Mouse (Mus musculus) MEL (cell line): ENCODE results near the gene Grik4.

ENCODE experiments used
- CHD2 ChIP-seq: IDR thresholded peaks from 2 replicates; pipeline ENCODE4 v1.6.1; 2011; ENCODE audit warnings: low read length, improper control_type of control experiment
- CTCF ChIP-seq, 3 experiments: IDR thresholded peaks in 2 of 3; conservative IDR thresholded peaks in 1 of 3; 2 replicates each; pipeline ENCODE4 v1.5.1; 2011 to 2012; ENCODE audit warnings: low read length in 3 of 3, low read depth in 2 of 3, mild to moderate bottlenecking in 2 of 3, improper control_type of control experiment in 1 of 3, inconsistent platforms in 1 of 3, mixed read lengths in 1 of 3, moderate library complexity in 1 of 3; ENCODE audit not compliant: control insufficient read depth in 1 of 3, insufficient read depth in 1 of 3, poor library complexity in 1 of 3, severe bottlenecking in 1 of 3
- ELF1 ChIP-seq: IDR thresholded peaks from 2 replicates; pipeline ENCODE4 v1.6.1; 2014; ENCODE audit warnings: low read depth, mild to moderate bottlenecking, inconsistent platforms, low read length, improper control_type of control experiment, moderate library complexity
- JUND ChIP-seq: IDR thresholded peaks from 2 replicates; pipeline ENCODE4 v1.6.1; 2011; ENCODE audit warnings: low read depth, mild to moderate bottlenecking, improper control_type of control experiment, low read length
- KAT2A ChIP-seq: conservative IDR thresholded peaks from 2 replicates; pipeline ENCODE4 v1.6.1; 2012; ENCODE audit warnings: low read depth, low read length, improper control_type of control experiment, inconsistent platforms
- MAX ChIP-seq: IDR thresholded peaks from 2 replicates; pipeline ENCODE4 v1.6.1; 2011; ENCODE audit warnings: low read length, improper control_type of control experiment
- NRF1 ChIP-seq: IDR thresholded peaks from 2 replicates; pipeline ENCODE4 v1.6.1; 2014; ENCODE audit warnings: low read depth, mild to moderate bottlenecking, inconsistent platforms, low read length, improper control_type of control experiment, moderate library complexity; ENCODE audit not compliant: poor library complexity, insufficient read depth, severe bottlenecking
- POLR2A ChIP-seq, 2 experiments: IDR thresholded peaks; 2 replicates each; pipeline ENCODE4 v1.6.1; 2011 to 2012; ENCODE audit warnings: low read length in 2 of 2, mild to moderate bottlenecking in 2 of 2, control low read depth in 1 of 2, improper control_type of control experiment in 1 of 2, low read depth in 1 of 2, moderate library complexity in 1 of 2; ENCODE audit not compliant: control insufficient read depth in 1 of 2, insufficient read depth in 1 of 2, poor library complexity in 1 of 2
- RCOR1 ChIP-seq: IDR thresholded peaks from 2 replicates; pipeline ENCODE4 v1.6.1; 2012; ENCODE audit warnings: low read depth, mild to moderate bottlenecking, inconsistent platforms, low read length, improper control_type of control experiment
- SIN3A ChIP-seq: IDR thresholded peaks from 2 replicates; pipeline ENCODE4 v1.6.1; 2012; ENCODE audit warnings: low read length, improper control_type of control experiment, inconsistent platforms
- ZC3H11A ChIP-seq: IDR thresholded peaks from 2 replicates; pipeline ENCODE4 v1.6.1; 2012; ENCODE audit warnings: low read depth, mild to moderate bottlenecking, inconsistent platforms, low read length, improper control_type of control experiment
- ZNF384 ChIP-seq: IDR thresholded peaks from 2 replicates; pipeline ENCODE4 v1.6.1; 2012; ENCODE audit warnings: low read depth, mild to moderate bottlenecking, inconsistent platforms, low read length, improper control_type of control experiment

DNA sequence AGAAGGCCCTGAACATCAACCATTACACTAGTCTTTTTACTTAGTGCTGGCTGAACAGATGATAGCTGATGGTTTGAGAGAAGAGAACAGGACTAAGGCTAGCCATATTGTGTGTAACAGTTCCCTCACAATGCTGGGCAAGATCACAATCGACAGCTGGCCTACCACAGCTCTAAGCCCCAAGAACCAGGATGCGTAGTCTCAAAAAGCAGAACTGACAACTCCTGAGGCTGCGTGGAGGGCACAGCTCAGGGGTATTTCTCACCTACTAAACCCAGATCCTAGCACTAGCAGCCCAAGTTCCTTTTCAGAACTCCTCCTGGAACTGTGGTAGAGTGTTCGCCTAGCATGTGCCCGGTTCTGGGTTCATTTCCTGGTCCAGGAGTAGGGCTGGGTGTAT, 475.9 kb downstream of the Grik4 start:
- TF ChIP-seq CTCF (IDR thresholded peaks at IDR 0.05 in 2 of 3, conservative IDR thresholded peaks at IDR 0.05 in 1 of 3; ENCODE audit: control insufficient read depth in 1 of 3, insufficient read depth in 1 of 3, low read depth in 2 of 3, low read length in 3 of 3, poor library complexity in 1 of 3, severe bottlenecking in 1 of 3) (no peak), CHD2 (no peak), MAX (peak; percentile 50), ELF1 (no peak), KAT2A (no peak), SIN3A (0 out of 2 replicates have a peak, but pooled peaks have one; percentile 27), POLR2A (IDR thresholded peaks at IDR 0.05; ENCODE audit: control insufficient read depth in 1 of 2, insufficient read depth in 1 of 2, low read depth in 1 of 2, low read length in 2 of 2, poor library complexity in 1 of 2) (no peak), ZC3H11A (no peak), JUND (no peak), NRF1 (peak; percentile 40; the same call in 1 of the 2 replicates), ZNF384 (no peak), RCOR1 (no peak)
